Mouse (Mus musculus): Measurements from ENCODE around the gene Mbtps1.
A peak's percentile ranks its signal among the peaks of the same experiment; 100 is the strongest.

Mbtps1 gene

GRCm38 (mm10) chr8:119558603-119559401, at the start of gene Mbtps1:
Gene Mbtps1, minus strand, starts transcription at chr8:119558735.
- DNase-seq (ENCODE audit: inconsistent ontology term): peak; percentile 99

GRCm38 (mm10) chr8:119606224-119606623, 47.7 kb upstream of the Mbtps1 start:
- DNase-seq (ENCODE audit: inconsistent ontology term): no peak

- DNase-seq (ENCODE audit: inconsistent ontology term): peak; percentile 89
Measured at GRCm38 (mm10) chr8:119604996-119605395, 46.5 kb upstream of the Mbtps1 start, which contains the start of gene Taf1c. Gene Taf1c, minus strand, starts transcription at chr8:119605222.

GRCm38 (mm10) chr8:119604398-119604803, 45.9 kb upstream of the Mbtps1 start:
- DNase-seq (ENCODE audit: inconsistent ontology term): no peak

GRCm38 (mm10) chr8:119603771-119604170, 45.2 kb upstream of the Mbtps1 start:
- DNase-seq (ENCODE audit: inconsistent ontology term): no peak

- no peak for DNase-seq (ENCODE audit: inconsistent ontology term)
Measured at GRCm38 (mm10) chr8:119591456-119591855, 32.9 kb upstream of the Mbtps1 start.

- no peak for DNase-seq (ENCODE audit: inconsistent ontology term)
Measured at GRCm38 (mm10) chr8:119590348-119590747, 31.8 kb upstream of the Mbtps1 start.

GRCm38 (mm10) chr8:119588844-119589243, 30.3 kb upstream of the Mbtps1 start:
- no peak for DNase-seq (ENCODE audit: inconsistent ontology term)

GRCm38 (mm10) chr8:119588321-119588720, 29.8 kb upstream of the Mbtps1 start:
- no peak for DNase-seq (ENCODE audit: inconsistent ontology term)

- no peak for DNase-seq (ENCODE audit: inconsistent ontology term)
Measured at GRCm38 (mm10) chr8:119585901-119586300, 27.4 kb upstream of the Mbtps1 start.

GRCm38 (mm10) chr8:119580441-119581161, 22.1 kb upstream of the Mbtps1 start:
- DNase-seq (ENCODE audit: inconsistent ontology term): no peak

GRCm38 (mm10) chr8:119579096-119579495, 20.6 kb upstream of the Mbtps1 start:
- no peak for DNase-seq (ENCODE audit: inconsistent ontology term)

GRCm38 (mm10) chr8:119575366-119575726, 16.8 kb upstream of the Mbtps1 start:
- DNase-seq (ENCODE audit: inconsistent ontology term): no peak

- DNase-seq (ENCODE audit: inconsistent ontology term): peak; percentile 94
Measured at GRCm38 (mm10) chr8:119574437-119575365, 16.2 kb upstream of the Mbtps1 start, which contains the start of the genes Hsdl1 and Dnaaf1. Gene Hsdl1, minus strand, starts transcription at chr8:119575183. Gene Dnaaf1, plus strand, starts transcription at chr8:119575235.

GRCm38 (mm10) chr8:119572411-119572810, 13.9 kb upstream of the Mbtps1 start:
- no peak for DNase-seq (ENCODE audit: inconsistent ontology term)

- DNase-seq (ENCODE audit: inconsistent ontology term): no peak
Measured at GRCm38 (mm10) chr8:119571135-119571534, 12.6 kb upstream of the Mbtps1 start.

- no peak for DNase-seq (ENCODE audit: inconsistent ontology term)
Measured at GRCm38 (mm10) chr8:119569881-119570280, 11.3 kb upstream of the Mbtps1 start.

GRCm38 (mm10) chr8:119568951-119569350, 10.4 kb upstream of the Mbtps1 start:
- DNase-seq (ENCODE audit: inconsistent ontology term): no peak

- DNase-seq (ENCODE audit: inconsistent ontology term): no peak
Measured at GRCm38 (mm10) chr8:119568251-119568650, 9.7 kb upstream of the Mbtps1 start.

- DNase-seq (ENCODE audit: inconsistent ontology term): no peak
Measured at GRCm38 (mm10) chr8:119566367-119566766, 7.8 kb upstream of the Mbtps1 start.

GRCm38 (mm10) chr8:119563849-119564251, 5.3 kb upstream of the Mbtps1 start:
- DNase-seq (ENCODE audit: inconsistent ontology term): no peak

- DNase-seq (ENCODE audit: inconsistent ontology term): no peak
Measured at GRCm38 (mm10) chr8:119559402-119559720, 826 bp upstream of the Mbtps1 start.

All from Muller cell, postnatal 12 days (primary cell).